Mouse (Mus musculus) CH12.LX (cell line): ENCODE measurements around the gene Pde8a. TPM values are rescaled to one million over a fixed set of nuclear protein-coding genes. Genes with fewer than 3 reads are reported as not detected.

Experiments used
- DNase-seq: peaks from one replicate; pipeline ENCODE4 v3.0.0-alpha.2; 2013; ENCODE audit errors: extremely low read depth
- H3K27ac ChIP-seq: 2 replicates; pipeline ENCODE4 v1.5.1; 2012; ENCODE audit warnings: low read depth, mild to moderate bottlenecking, control low read depth, moderate library complexity; ENCODE audit not compliant: insufficient read depth
- H3K27me3 ChIP-seq: replicated peaks from 2 replicates; pipeline ENCODE3; 2012; ENCODE audit warnings: inconsistent platforms
- H3K36me3 ChIP-seq, 2 experiments: replicated peaks in 1 of 2; 2 replicates each; pipeline versions ENCODE3 to v1.6.1; 2012; ENCODE audit warnings: inconsistent platforms in 1 of 2, low read length in 1 of 2, mild to moderate bottlenecking in 1 of 2, mixed read lengths in 1 of 2, moderate library complexity in 1 of 2; ENCODE audit not compliant: control insufficient read depth in 1 of 2, insufficient read depth in 1 of 2
- H3K4me1 ChIP-seq, 2 experiments: 2 replicates each; pipeline ENCODE4 v1.6.1; 2012; ENCODE audit warnings: inconsistent platforms in 1 of 2, moderate library complexity in 1 of 2; ENCODE audit not compliant: insufficient read depth in 2 of 2, control insufficient read depth in 1 of 2
- H3K4me2 ChIP-seq: 2 replicates; pipeline ENCODE4 v1.6.1; 2012; ENCODE audit warnings: low read depth, mild to moderate bottlenecking, control low read depth; ENCODE audit not compliant: poor library complexity, insufficient read depth, severe bottlenecking
- H3K4me3 ChIP-seq, 3 experiments: fragments of 150-350 bp in 1 of 3; sonication (generic) in 1 of 3; replicated peaks in 1 of 3; 2 replicates each; pipeline versions ENCODE3 to v1.5.1; 2011 to 2012; ENCODE audit warnings: low read depth in 2 of 3, low read length in 2 of 3, mild to moderate bottlenecking in 2 of 3, moderate library complexity in 2 of 3, control low read depth in 1 of 3, improper control_type of control experiment in 1 of 3, inconsistent platforms in 1 of 3, mixed read lengths in 1 of 3; ENCODE audit not compliant: poor library complexity in 1 of 3
- H3K79me2 ChIP-seq: replicated peaks from 2 replicates; pipeline ENCODE4 v1.6.1; 2012; ENCODE audit warnings: mild to moderate bottlenecking, moderate library complexity; ENCODE audit not compliant: control insufficient read depth, poor library complexity, insufficient read depth, severe bottlenecking; ENCODE audit errors: extremely low read depth
- H3K9ac ChIP-seq: 2 replicates; pipeline ENCODE4 v1.6.1; 2012; ENCODE audit warnings: low read depth, mild to moderate bottlenecking, control low read depth, moderate library complexity; ENCODE audit not compliant: insufficient read depth
- H3K9me3 ChIP-seq: replicated peaks from 2 replicates; pipeline ENCODE3; 2012; ENCODE audit warnings: low read length, inconsistent platforms, mixed read lengths
- CHD1 ChIP-seq: IDR thresholded peaks from 2 replicates; pipeline ENCODE4 v1.6.1; 2012; ENCODE audit warnings: low read depth, low read length, improper control_type of control experiment, inconsistent platforms
- CHD2 ChIP-seq: IDR thresholded peaks from 2 replicates; pipeline ENCODE4 v1.6.1; 2011; ENCODE audit warnings: low read length, improper control_type of control experiment
- CTCF ChIP-seq, 2 experiments: IDR thresholded peaks in 1 of 2; conservative IDR thresholded peaks in 1 of 2; 2 replicates each; pipeline ENCODE4 v1.5.1; 2011 to 2012; ENCODE audit warnings: low read depth in 2 of 2, low read length in 2 of 2, improper control_type of control experiment in 1 of 2, inconsistent platforms in 1 of 2, mild to moderate bottlenecking in 1 of 2, moderate library complexity in 1 of 2
- E2F4 ChIP-seq: IDR thresholded peaks from 2 replicates; pipeline ENCODE4 v1.6.1; 2011; ENCODE audit warnings: low read depth, low read length, improper control_type of control experiment; ENCODE audit not compliant: insufficient replicate concordance
- ELF1 ChIP-seq: IDR thresholded peaks from 2 replicates; pipeline ENCODE4 v1.6.1; 2014; ENCODE audit warnings: low read depth, mild to moderate bottlenecking, inconsistent platforms, low read length, improper control_type of control experiment
- EP300 ChIP-seq: IDR thresholded peaks from 2 replicates; pipeline ENCODE4 v1.6.1; 2011; ENCODE audit warnings: low read length, improper control_type of control experiment
- ETS1 ChIP-seq: conservative IDR thresholded peaks from 2 replicates; pipeline ENCODE4 v1.6.1; 2012; ENCODE audit warnings: low read depth, mild to moderate bottlenecking, inconsistent platforms, low read length, improper control_type of control experiment, moderate library complexity
- GABPA ChIP-seq: IDR thresholded peaks from 2 replicates; pipeline ENCODE4 v1.6.1; 2012; ENCODE audit warnings: low read depth, low read length, improper control_type of control experiment, inconsistent platforms; ENCODE audit not compliant: insufficient replicate concordance
- HCFC1 ChIP-seq: IDR thresholded peaks from 2 replicates; pipeline ENCODE4 v1.6.1; 2012; ENCODE audit warnings: low read depth, mild to moderate bottlenecking, inconsistent platforms, low read length, improper control_type of control experiment
- MAFK ChIP-seq: IDR thresholded peaks from 2 replicates; pipeline ENCODE4 v1.6.1; 2011; ENCODE audit warnings: low read length, improper control_type of control experiment; ENCODE audit not compliant: insufficient replicate concordance
- MAX ChIP-seq: IDR thresholded peaks from 2 replicates; pipeline ENCODE4 v1.6.1; 2011; ENCODE audit warnings: low read length, improper control_type of control experiment
- MEF2A ChIP-seq: IDR thresholded peaks from 2 replicates; pipeline ENCODE4 v1.6.1; 2014; ENCODE audit warnings: low read depth, mild to moderate bottlenecking, inconsistent platforms, low read length, improper control_type of control experiment, borderline replicate concordance
- MXI1 ChIP-seq: IDR thresholded peaks from 2 replicates; pipeline ENCODE4 v1.6.1; 2011; ENCODE audit warnings: mild to moderate bottlenecking, low read depth, low read length, improper control_type of control experiment
- MYC ChIP-seq: IDR thresholded peaks from 2 replicates; pipeline ENCODE4 v1.6.1; 2011; ENCODE audit warnings: low read depth, mild to moderate bottlenecking, improper control_type of control experiment, low read length
- NELFE ChIP-seq: IDR thresholded peaks from 2 replicates; pipeline ENCODE4 v1.6.1; 2011; ENCODE audit warnings: low read depth, low read length, improper control_type of control experiment
- NRF1 ChIP-seq: IDR thresholded peaks from 2 replicates; pipeline ENCODE4 v1.6.1; 2014; ENCODE audit warnings: low read depth, mild to moderate bottlenecking, inconsistent platforms, low read length, improper control_type of control experiment, moderate library complexity
- PAX5 ChIP-seq: IDR thresholded peaks from 2 replicates; pipeline ENCODE4 v1.6.1; 2012; ENCODE audit warnings: low read length, inconsistent platforms, mixed read lengths
- POLR2A ChIP-seq: IDR thresholded peaks from 2 replicates; pipeline ENCODE4 v1.6.1; 2011; ENCODE audit warnings: low read depth, mild to moderate bottlenecking, improper control_type of control experiment, low read length
- POLR2AphosphoS2 ChIP-seq: IDR thresholded peaks from 2 replicates; pipeline ENCODE4 v1.6.1; 2011; ENCODE audit warnings: low read depth, low read length, improper control_type of control experiment
- RAD21 ChIP-seq: IDR thresholded peaks from 2 replicates; pipeline ENCODE4 v1.6.1; 2011; ENCODE audit warnings: low read depth, mild to moderate bottlenecking, low read length, improper control_type of control experiment, moderate library complexity
- RCOR1 ChIP-seq: conservative IDR thresholded peaks from 2 replicates; pipeline ENCODE4 v1.6.1; 2012; ENCODE audit warnings: low read depth, mild to moderate bottlenecking, inconsistent platforms, low read length, improper control_type of control experiment
- SIN3A ChIP-seq: IDR thresholded peaks from 2 replicates; pipeline ENCODE4 v1.6.1; 2012; ENCODE audit warnings: low read length, improper control_type of control experiment, inconsistent platforms
- SMC3 ChIP-seq: IDR thresholded peaks from 2 replicates; pipeline ENCODE4 v1.6.1; 2011; ENCODE audit warnings: low read depth, low read length, improper control_type of control experiment
- TBP ChIP-seq: conservative IDR thresholded peaks from 2 replicates; pipeline ENCODE4 v1.6.1; 2011; ENCODE audit warnings: low read depth, low read length, improper control_type of control experiment
- TCF12 ChIP-seq: IDR thresholded peaks from 2 replicates; pipeline ENCODE4 v1.6.1; 2014; ENCODE audit warnings: low read depth, mild to moderate bottlenecking, inconsistent platforms, low read length, improper control_type of control experiment
- UBTF ChIP-seq: IDR thresholded peaks from 2 replicates; pipeline ENCODE4 v1.6.1; 2012; ENCODE audit warnings: low read depth, mild to moderate bottlenecking, inconsistent platforms, low read length, improper control_type of control experiment, moderate library complexity
- USF2 ChIP-seq: conservative IDR thresholded peaks from 2 replicates; pipeline ENCODE4 v1.6.1; 2011; ENCODE audit warnings: low read depth, low read length, improper control_type of control experiment
- ZC3H11A ChIP-seq: IDR thresholded peaks from 2 replicates; pipeline ENCODE4 v1.6.1; 2012; ENCODE audit warnings: low read depth, mild to moderate bottlenecking, inconsistent platforms, low read length, improper control_type of control experiment
- ZKSCAN1 ChIP-seq: IDR thresholded peaks from 2 replicates; pipeline ENCODE4 v1.6.1; 2012; ENCODE audit warnings: low read depth, inconsistent platforms, low read length, improper control_type of control experiment, borderline replicate concordance
- ZMIZ1 ChIP-seq: IDR thresholded peaks from 2 replicates; pipeline ENCODE4 v1.6.1; 2012; ENCODE audit warnings: low read depth, mild to moderate bottlenecking, inconsistent platforms, low read length, improper control_type of control experiment
- ZNF384 ChIP-seq: IDR thresholded peaks from 2 replicates; pipeline ENCODE4 v1.6.1; 2012; ENCODE audit warnings: low read depth, low read length, improper control_type of control experiment, inconsistent platforms
- dilution Hi-C: fragments of 300-500 bp; cut with MboI; formaldehyde crosslinking; loops from 2 replicates; pipeline ENCODE4 v1.14.3; 2020; ENCODE audit warnings: low sequenced_read_pairs; ENCODE audit not compliant: extremely low pct_unique_long_range_greater_than_20kb, extremely low pct_ligation_motif_present
- in situ Hi-C: fragments of 300-500 bp; cut with MboI; formaldehyde crosslinking; loops from 3 replicates; pipeline ENCODE4 v1.14.3; 2019; ENCODE audit warnings: low sequenced_read_pairs, low pct_ligation_motif_present, low pct_unique_long_range_greater_than_20kb, mixed read lengths
- polyA plus RNA-seq: library from polyadenylated mRNA; unstranded; fragments of >175 nt; gene quantifications from 2 replicates; pipeline ENCODE4 v1.2.1, GENCODE M21; 2012; ENCODE audit warnings: low read depth; ENCODE audit not compliant: insufficient read length
- total RNA-seq, 2 experiments: library from RNA; depleted of rRNA; stranded (reverse); fragments of 300-350 nt in 1 of 2; fragments of >200 nt in 1 of 2; gene quantifications; 2 replicates each; pipeline ENCODE4 v1.2.3; 2012 to 2014

Gene Pde8a
- total and polyA plus RNA-seq, 3 experiments: 8.3 to 22.7 (median 9.1) TPM

GRCm38 (mm10) chr7:81211760-81212159 is 1.6 kb upstream of the Pde8a start:
- H3K27ac ChIP-seq: no peak overlapping the region
- no peak for DNase-seq
- dilution Hi-C loops: no loop called here

GRCm38 (mm10) chr7:81212261-81212681 is 1.1 kb upstream of the Pde8a start:
- in situ Hi-C loops: loop anchor here (10.0 kb wide), 1 partner anchor 63 kb away; no protein-coding TSS in a partner anchor
- peak overlapping the region; percentile 68; the same call in 1 of the 2 replicates for H3K9ac ChIP-seq
- H3K9me3 ChIP-seq: no peaks in the 10 kb centered on the region
- H3K27me3 ChIP-seq: no peaks in the 10 kb centered on the region
- DNase-seq: peak; percentile 85
- H3K4me1 ChIP-seq: peaks cover 5 to 49% of the 10 kb centered on the region in 2 experiments; a peak in 3 of 4 replicates
- H3K79me2 ChIP-seq: peaks cover 22% of the 10 kb centered on the region
- peak overlapping the region; percentile 57 for H3K4me2 ChIP-seq
- dilution Hi-C loops: no loop called here
- H3K36me3 ChIP-seq: peaks cover 0 to 4% of the 10 kb centered on the region in 2 experiments
- H3K27ac ChIP-seq: peak overlapping the region; percentile 83
- peak overlapping the region; percentile 65 to 78 (median 76) for H3K4me3 ChIP-seq
- peak; percentile 68; the same call in 1 of the 2 replicates for TF ChIP-seq CHD2
- peak; percentile 82 for TF ChIP-seq MAX
- TF ChIP-seq GABPA: no peak
- peak; percentile 76; the same call in 1 of the 2 replicates for TF ChIP-seq MYC
- no peak for TF ChIP-seq ZMIZ1
- no peak for TF ChIP-seq RAD21
- TF ChIP-seq SMC3: peak; percentile 9; the same call in 1 of the 2 replicates
- peak; percentile 48; the same call in 1 of the 2 replicates for TF ChIP-seq ELF1
- 0 out of 2 replicates have a peak, but pooled peaks have one; percentile 70 for TF ChIP-seq MXI1
- peak; percentile 57; the same call in 1 of the 2 replicates for TF ChIP-seq MEF2A
- peak; percentile 66 for TF ChIP-seq NRF1
- peak; percentile 88 for TF ChIP-seq TCF12
- TF ChIP-seq EP300: peak; percentile 43; the same call in 1 of the 2 replicates
- no peak; the same call in 1 of the 2 replicates for TF ChIP-seq ZNF384
- no peak for TF ChIP-seq CTCF (conservative IDR thresholded peaks at IDR 0.05 in 1 of 2, IDR thresholded peaks at IDR 0.05 in 1 of 2; ENCODE audit: low read depth in 2 of 2, low read length in 2 of 2)
- TF ChIP-seq ETS1: no peak; the same call in 1 of the 2 replicates
- TF ChIP-seq POLR2AphosphoS2: no peak
- no peak; the same call in 1 of the 2 replicates for TF ChIP-seq USF2
- TF ChIP-seq CHD1: peak; percentile 46; the same call in 1 of the 2 replicates
- no peak for TF ChIP-seq PAX5
- no peak for TF ChIP-seq ZKSCAN1
- TF ChIP-seq ZC3H11A: no peak
- TF ChIP-seq E2F4: no peak; the same call in 1 of the 2 replicates
- TF ChIP-seq UBTF: 0 out of 2 replicates have a peak, but pooled peaks have one; percentile 52
- peak; percentile 49; the same call in 1 of the 2 replicates for TF ChIP-seq TBP
- peak; percentile 51; the same call in 1 of the 2 replicates for TF ChIP-seq POLR2A
- peak; percentile 96 for TF ChIP-seq SIN3A
- TF ChIP-seq HCFC1: peak; percentile 56

More at GRCm38 (mm10) chr7:81211760-81212159, 1.6 kb upstream of the Pde8a start:
- in situ Hi-C loops: loop anchor here (10.0 kb wide), 1 partner anchor 63 kb away; no protein-coding TSS in a partner anchor
- peak overlapping the region; percentile 57; the same call in 1 of the 2 replicates for H3K4me2 ChIP-seq
- peaks cover 5 to 44% of the 10 kb centered on the region in 2 experiments; a peak in 3 of 4 replicates for H3K4me1 ChIP-seq
- peaks cover 0 to 4% of the 10 kb centered on the region in 2 experiments for H3K36me3 ChIP-seq
- H3K4me3 ChIP-seq: peak overlapping the region; percentile 65 to 78 (median 76)
- H3K79me2 ChIP-seq: peaks cover 17% of the 10 kb centered on the region
- no peaks in the 10 kb centered on the region for H3K27me3 ChIP-seq
- TF ChIP-seq ZNF384 (0 out of 2 replicates have a peak, but pooled peaks have one; percentile 30), USF2 (no peak), CHD1 (0 out of 2 replicates have a peak, but pooled peaks have one; percentile 25), NELFE (no peak), MAFK (no peak), RCOR1 (no peak), POLR2AphosphoS2 (no peak), POLR2A (no peak), PAX5 (no peak), E2F4 (no peak)
- no peaks in the 10 kb centered on the region for H3K9me3 ChIP-seq
- H3K9ac ChIP-seq: 0 out of 2 replicates have a peak overlapping the region, but pooled peaks have one; percentile 25
